Mouse (Mus musculus) C2C12 (cell line): Measurements from ENCODE around the gene Gas7. TPM values are rescaled to one million over a fixed set of nuclear protein-coding genes. Genes with fewer than 3 reads are reported as not detected.

Source experiments
- H3K27me3 ChIP-seq: one replicate; pipeline ENCODE4 v1.6.1; 2011; ENCODE audit not compliant: control insufficient read depth, insufficient read depth, insufficient read length
- H3K36me3 ChIP-seq: one replicate; pipeline ENCODE4 v1.6.1; 2011; ENCODE audit not compliant: control insufficient read depth, insufficient read depth
- H3K4me3 ChIP-seq: one replicate; pipeline ENCODE4 v1.5.1; 2011; ENCODE audit warnings: mild to moderate bottlenecking, control low read depth; ENCODE audit not compliant: poor library complexity, insufficient read depth, severe bottlenecking
- H3K79me2 ChIP-seq: one replicate; pipeline ENCODE4 v1.6.1; 2011; ENCODE audit not compliant: control insufficient read depth, insufficient read depth
- H3K79me3 ChIP-seq: one replicate; pipeline ENCODE4 v1.6.1; 2011; ENCODE audit warnings: low read depth, control low read depth
- H3ac ChIP-seq: one replicate; pipeline ENCODE3; 2011; ENCODE audit warnings: low read depth; ENCODE audit not compliant: control insufficient read depth, insufficient read length
- CEBPB ChIP-seq: IDR thresholded peaks from one replicate; pipeline ENCODE4 v1.6.1; 2011; ENCODE audit warnings: low read depth, mild to moderate bottlenecking, control low read depth, moderate library complexity
- CTCF ChIP-seq: IDR thresholded peaks from one replicate; pipeline ENCODE4 v1.5.1; 2011; ENCODE audit not compliant: control insufficient read depth, insufficient read depth, insufficient read length
- FOSL1 ChIP-seq: IDR thresholded peaks from one replicate; pipeline ENCODE4 v1.8.0; 2011; ENCODE audit warnings: mild to moderate bottlenecking, low read length; ENCODE audit not compliant: poor library complexity, insufficient read depth, severe bottlenecking
- MAX ChIP-seq: IDR thresholded peaks from one replicate; pipeline ENCODE4 v1.6.1; 2011; ENCODE audit warnings: mild to moderate bottlenecking, control low read depth
- MYOD1 ChIP-seq: IDR thresholded peaks from one replicate; pipeline ENCODE4 v1.6.1; 2011; ENCODE audit warnings: low read depth; ENCODE audit not compliant: control insufficient read depth, insufficient read length
- MYOG ChIP-seq: IDR thresholded peaks from one replicate; pipeline ENCODE4 v1.6.1; 2011; ENCODE audit not compliant: control insufficient read depth, insufficient read length; ENCODE audit errors: extremely low read depth
- USF1 ChIP-seq: IDR thresholded peaks from one replicate; pipeline ENCODE4 v1.6.1; 2011; ENCODE audit warnings: low read depth, mild to moderate bottlenecking, control low read depth, moderate library complexity
- polyA plus RNA-seq: library from polyadenylated mRNA; unstranded; fragments of >200 nt; fragmentation: generic; extraction: Trizol; gene quantifications from one replicate; pipeline ENCODE4 v1.2.1, GENCODE M21; 2012; ENCODE audit warnings: missing spikeins

The Gas7 gene
- polyA plus RNA-seq, 1 experiment, result not detected

GRCm38 (mm10) chr11:67596856-67597255, 141.6 kb downstream of the Gas7 start:
- TF ChIP-seq MAX (no peak), MYOG (no peak)
- H3ac ChIP-seq, result no peak overlapping the region
- no peaks in the 10 kb centered on the region for H3K27me3 ChIP-seq
- H3K4me3 ChIP-seq, result no peak overlapping the region
- no peaks in the 10 kb centered on the region for H3K36me3 ChIP-seq
- no peaks in the 10 kb centered on the region for H3K79me3 ChIP-seq
- H3K79me2 ChIP-seq, result no peaks in the 10 kb centered on the region

GRCm38 (mm10) chr11:67597388-67597787, 142.2 kb downstream of the Gas7 start:
- TF ChIP-seq MAX (no peak), USF1 (no peak), MYOG (no peak), CEBPB (no peak), CTCF (no peak), FOSL1 (no peak), MYOD1 (no peak)
- Histone ChIP-seq H3K36me3 (no peaks in the 10 kb centered on the region), H3K4me3 (no peak overlapping the region), H3K27me3 (no peaks in the 10 kb centered on the region), H3K79me3 (no peaks in the 10 kb centered on the region), H3ac (no peak overlapping the region), H3K79me2 (no peaks in the 10 kb centered on the region)

- TF ChIP-seq CEBPB (no peak), USF1 (no peak), MAX (no peak), MYOD1 (no peak)
- Histone ChIP-seq H3K36me3 (no peaks in the 10 kb centered on the region), H3ac (no peak overlapping the region), H3K4me3 (no peak overlapping the region), H3K79me2 (no peaks in the 10 kb centered on the region), H3K27me3 (no peaks in the 10 kb centered on the region), H3K79me3 (no peaks in the 10 kb centered on the region)
These were observed 143.9 kb downstream of the Gas7 start for GRCm38 (mm10) chr11:67599141-67599540.

- no peak overlapping the region for H3ac ChIP-seq
- no peak for TF ChIP-seq MYOG
- no peak for TF ChIP-seq USF1
- TF ChIP-seq FOSL1, result no peak
- TF ChIP-seq CEBPB, result no peak
- TF ChIP-seq CTCF, result no peak
- TF ChIP-seq MYOD1, result no peak
- no peak for TF ChIP-seq MAX
- H3K36me3 ChIP-seq, result no peaks in the 10 kb centered on the region
- H3K79me3 ChIP-seq, result no peaks in the 10 kb centered on the region
- no peaks in the 10 kb centered on the region for H3K79me2 ChIP-seq
- no peaks in the 10 kb centered on the region for H3K27me3 ChIP-seq
- no peak overlapping the region for H3K4me3 ChIP-seq
These were observed 145.6 kb downstream of the Gas7 start for GRCm38 (mm10) chr11:67600710-67601430.

- H3K79me3 ChIP-seq, result no peaks in the 10 kb centered on the region
- H3K79me2 ChIP-seq, result no peaks in the 10 kb centered on the region
- H3ac ChIP-seq, result no peak overlapping the region
- H3K36me3 ChIP-seq, result no peaks in the 10 kb centered on the region
- TF ChIP-seq MYOD1, result no peak
- no peak for TF ChIP-seq MYOG
- TF ChIP-seq USF1, result no peak
- TF ChIP-seq MAX, result no peak
- TF ChIP-seq CTCF, result no peak
- no peaks in the 10 kb centered on the region for H3K27me3 ChIP-seq
- H3K4me3 ChIP-seq, result no peak overlapping the region
These were observed 147.6 kb downstream of the Gas7 start for GRCm38 (mm10) chr11:67602711-67603369.

GRCm38 (mm10) chr11:67604481-67604880, 149.2 kb downstream of the Gas7 start:
- Histone ChIP-seq H3K27me3 (no peaks in the 10 kb centered on the region), H3K79me2 (no peaks in the 10 kb centered on the region), H3K79me3 (no peaks in the 10 kb centered on the region), H3ac (no peak overlapping the region), H3K4me3 (no peak overlapping the region), H3K36me3 (no peaks in the 10 kb centered on the region)
- TF ChIP-seq CTCF (no peak), USF1 (no peak), FOSL1 (no peak), MAX (no peak), CEBPB (no peak), MYOG (no peak), MYOD1 (no peak)
